Mouse (Mus musculus) 416B (cell line): ENCODE data around the gene Akr1c13.
A peak's percentile ranks its signal among the peaks of the same experiment; 100 is the strongest.
"Not testable (repeated sequence)": the region's sequence is repeated elsewhere in the genome, so short reads cannot be mapped to it uniquely, and the experiment has no call there.

ENCODE experiments used
- DNase-seq: peaks from one replicate; pipeline ENCODE4 v3.0.0; 2011; ENCODE audit warnings: low read depth

The Akr1c13 gene

DNA sequence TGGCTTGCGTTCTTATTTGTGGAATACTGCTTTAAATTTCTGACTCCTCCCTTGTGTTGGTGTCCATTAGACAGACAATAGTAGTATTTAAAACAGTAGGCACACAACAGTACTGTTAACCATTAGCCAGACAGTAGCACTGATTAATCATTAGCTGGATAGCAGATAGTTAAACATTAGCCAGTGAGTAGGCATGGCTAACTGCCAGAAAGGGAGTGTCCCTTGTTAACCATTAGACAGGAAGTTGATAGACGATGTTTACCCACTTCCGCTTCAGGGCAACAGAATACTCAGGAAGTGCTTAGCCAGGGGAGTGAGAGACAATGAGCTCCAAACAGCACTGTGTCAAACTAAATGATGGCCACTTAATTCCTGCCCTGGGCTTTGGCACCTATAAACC lies at the start of gene Akr1c13:
Gene Akr1c13 (plus strand): TSS at position 247 of the 400 bp plus-strand sequence.
- DNase-seq: peak; percentile 94

DNA sequence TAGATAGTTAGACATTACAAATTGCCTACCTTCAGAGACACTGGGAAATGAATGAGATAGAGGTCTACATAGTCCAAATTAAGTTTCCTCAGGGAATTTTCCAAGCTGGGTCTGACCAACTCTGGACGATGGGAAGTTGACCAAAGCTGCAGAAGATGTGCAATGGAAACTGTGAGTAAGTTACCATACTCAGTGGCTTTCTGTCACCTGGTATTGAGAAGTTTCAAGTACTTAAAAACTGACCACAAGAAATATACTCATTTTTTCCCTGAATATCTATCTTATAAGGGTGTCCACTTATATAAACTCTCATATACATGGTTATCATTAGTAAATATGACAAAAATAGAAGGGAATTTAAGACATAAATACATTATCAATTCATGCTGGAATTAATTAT lies 46.7 kb upstream of the Akr1c13 start:
- DNase-seq: no peak

DNA sequence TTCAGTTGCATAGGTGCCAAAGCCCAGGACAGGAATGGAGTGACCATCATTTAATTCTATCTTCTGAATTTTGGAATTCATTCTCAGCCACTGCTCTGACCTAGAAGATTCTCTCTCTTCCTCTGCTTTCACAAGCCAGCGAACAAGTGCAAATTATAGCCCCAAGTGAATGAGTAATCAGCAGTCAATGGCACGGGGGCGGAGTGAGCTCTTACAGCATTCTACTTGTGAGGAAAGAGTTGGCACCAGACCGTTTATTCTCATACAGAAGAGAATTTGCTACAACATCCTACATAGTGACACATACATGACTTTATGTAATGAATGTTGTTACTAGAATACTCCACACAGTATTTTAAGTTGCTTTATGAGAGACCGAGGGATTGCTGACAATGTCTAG lies 40.4 kb upstream of the Akr1c13 start, which contains the start of gene Akr1c18:
Gene Akr1c18 (minus strand): TSS at position 137 of the 400 bp plus-strand sequence.
- DNase-seq: peak; percentile 11

DNA sequence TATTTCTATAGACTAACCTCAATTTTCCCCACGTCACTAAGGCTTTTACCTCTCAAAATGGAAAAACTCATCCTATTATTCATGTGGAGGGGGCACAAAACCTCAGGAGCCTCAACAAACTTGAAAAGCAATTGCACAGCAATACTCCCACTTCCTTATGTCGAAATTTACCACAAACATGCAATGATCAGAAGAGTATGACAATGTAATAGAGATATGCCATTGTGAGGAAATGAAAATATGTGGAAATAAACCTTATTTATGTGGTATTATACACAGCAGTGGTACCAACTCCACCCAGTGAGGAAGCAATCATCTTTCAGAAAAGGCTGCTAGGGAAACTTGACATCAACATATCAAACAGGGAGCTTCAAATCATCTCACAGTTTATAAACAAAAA lies 38.0 kb upstream of the Akr1c13 start:
- DNase-seq: peak; percentile 48

DNA sequence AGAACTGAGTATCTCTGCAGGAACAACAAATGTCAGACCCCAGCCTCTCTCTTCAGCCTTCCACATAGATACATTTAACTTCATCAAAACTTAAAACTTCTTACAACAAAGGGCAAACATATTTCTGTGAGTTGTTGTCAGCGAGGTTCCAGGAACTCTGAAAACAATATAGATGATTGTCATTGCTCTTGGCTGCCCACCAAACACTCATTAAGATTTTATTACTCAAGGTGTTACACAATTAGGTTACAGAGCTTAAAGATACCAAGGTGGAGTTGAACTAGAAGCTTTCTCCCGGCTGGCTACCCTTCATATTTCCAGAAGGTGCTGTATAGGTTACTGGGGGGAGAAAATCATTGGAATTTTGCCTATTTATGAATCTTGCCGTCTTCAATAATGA lies 37.4 kb upstream of the Akr1c13 start:
- no peak for DNase-seq

DNA sequence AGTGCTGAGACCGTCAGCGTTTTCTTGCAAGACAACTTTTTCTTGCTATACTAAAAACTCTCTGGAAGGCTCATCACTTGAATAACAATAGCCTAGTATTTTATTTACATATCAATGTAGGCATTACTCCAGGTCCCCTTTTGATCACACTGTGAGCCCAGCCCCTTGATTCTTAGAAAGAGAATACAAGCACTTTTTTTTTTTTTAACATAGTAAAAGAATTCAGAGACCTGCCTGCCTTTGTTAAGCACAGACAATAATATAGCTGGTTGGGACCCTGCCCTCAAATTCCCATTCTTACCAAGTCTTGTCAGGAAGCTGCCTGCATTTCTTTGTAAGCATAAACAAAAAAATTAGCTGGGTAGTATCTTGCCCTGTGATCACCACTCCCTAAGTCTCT lies 35.7 kb upstream of the Akr1c13 start:
- DNase-seq: no peak

DNA sequence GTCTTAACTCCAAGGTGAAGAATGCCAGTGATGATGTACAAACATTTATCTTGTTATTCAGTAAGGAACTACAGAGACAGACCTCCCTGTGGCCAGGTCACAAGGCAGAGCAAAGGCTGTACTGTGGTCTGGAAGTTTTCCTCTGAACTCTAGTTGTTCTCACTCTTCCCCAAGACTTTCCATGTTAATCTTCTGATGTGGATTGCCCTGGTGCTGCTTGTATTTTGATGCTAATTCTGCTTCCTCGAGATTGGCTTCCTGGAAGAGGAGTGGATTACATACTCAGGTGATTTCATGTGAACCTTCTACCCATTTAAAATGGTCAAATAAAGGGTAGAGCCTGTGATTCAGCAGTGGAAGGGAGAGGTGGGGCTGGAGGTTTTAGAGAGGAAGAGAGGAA lies 22.9 kb upstream of the Akr1c13 start:
- DNase-seq: no peak

DNA sequence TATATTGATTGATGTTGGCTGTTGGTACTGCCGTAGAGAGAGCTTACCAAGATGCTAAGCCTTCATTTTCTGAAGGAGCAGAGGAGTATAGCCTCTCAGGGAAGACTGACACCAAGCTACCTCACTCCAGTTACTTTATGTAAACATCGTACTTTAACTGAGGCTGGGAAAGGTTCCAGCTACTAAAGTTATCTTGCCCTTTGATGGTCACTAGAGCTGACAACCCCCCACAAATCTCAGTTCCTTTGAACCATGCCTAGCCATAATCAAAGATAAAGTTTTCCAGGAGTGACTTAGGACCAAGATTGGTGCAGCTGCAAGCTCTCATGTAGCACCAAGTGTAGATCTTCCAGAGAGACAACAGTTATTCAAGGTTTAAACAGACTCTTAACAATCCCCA lies 18.0 kb upstream of the Akr1c13 start:
- DNase-seq: no peak

DNA sequence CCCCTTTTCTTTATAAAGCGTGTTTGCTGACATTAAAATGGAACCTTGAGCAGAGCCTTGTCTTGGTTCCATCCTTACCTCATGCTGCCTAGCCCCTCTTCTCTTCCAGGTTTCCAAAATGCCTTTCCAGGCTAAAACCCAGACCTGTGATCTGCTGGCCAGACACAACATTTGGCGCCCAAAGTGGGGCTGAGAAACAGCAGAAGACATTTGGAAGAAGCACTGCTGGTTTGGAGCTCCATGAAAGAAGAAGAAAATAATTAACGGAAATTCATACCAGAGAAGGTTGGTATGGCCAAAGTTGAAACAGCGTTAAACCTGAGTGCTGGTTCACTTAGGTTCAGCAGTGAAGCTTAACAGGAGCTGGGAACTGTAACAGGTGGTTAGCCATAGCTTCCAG lies 9.6 kb upstream of the Akr1c13 start:
- not testable (repeated sequence) for DNase-seq

DNA sequence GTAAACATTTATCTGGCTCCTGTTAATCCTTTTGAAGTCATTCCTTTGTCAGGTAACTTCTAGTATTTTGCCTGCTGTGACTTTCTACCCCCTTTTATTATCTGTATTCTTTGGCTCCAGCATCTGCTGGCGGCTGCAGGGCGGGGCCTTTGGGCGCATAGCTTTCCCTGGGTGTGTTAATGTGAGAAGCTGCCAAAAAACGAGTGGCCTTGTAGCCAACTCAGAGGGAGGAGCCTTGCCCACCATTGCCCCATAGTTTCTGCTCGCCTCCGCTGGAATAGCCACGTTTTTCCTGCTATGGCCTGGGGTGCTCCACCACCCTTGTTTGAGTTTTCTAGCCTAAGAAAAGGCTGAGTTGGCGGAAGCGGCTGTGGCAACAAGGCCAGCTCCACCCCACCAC lies 7.8 kb upstream of the Akr1c13 start:
- no peak for DNase-seq

DNA sequence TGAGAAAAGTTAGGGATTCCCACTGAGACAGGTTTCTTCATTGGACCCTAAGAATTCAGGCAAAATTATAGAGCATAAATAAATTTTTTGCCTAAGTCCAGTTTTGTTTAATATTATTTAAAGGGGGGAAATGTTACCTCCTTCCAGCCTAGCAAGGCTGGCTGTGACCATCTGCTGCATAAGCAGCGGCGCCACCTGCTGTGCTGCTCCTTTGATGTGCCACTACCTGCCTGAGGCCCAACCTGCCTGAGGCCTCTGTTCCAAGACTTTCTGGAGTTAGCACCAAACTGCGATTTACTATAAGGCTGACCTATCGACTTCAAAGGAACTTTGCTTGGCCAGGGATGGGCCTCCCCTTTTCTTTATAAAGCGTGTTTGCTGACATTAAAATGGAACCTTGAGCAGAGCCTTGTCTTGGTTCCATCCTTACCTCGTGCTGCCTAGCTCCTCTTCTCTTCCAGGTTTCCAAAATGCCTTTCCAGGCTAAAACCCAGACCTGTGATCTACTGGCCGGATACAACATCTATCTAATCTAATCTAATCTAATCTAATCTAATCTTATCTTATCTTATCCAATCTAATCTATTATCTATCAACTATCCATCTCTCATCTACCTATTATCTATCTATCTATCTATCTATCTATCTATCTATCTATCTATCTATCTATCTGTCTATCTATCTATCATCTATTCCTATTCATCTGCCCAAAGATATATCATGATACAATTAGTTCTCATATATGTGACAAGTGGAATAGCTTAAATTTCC lies 4.1 kb upstream of the Akr1c13 start:
- peak; percentile 21 for DNase-seq

DNA sequence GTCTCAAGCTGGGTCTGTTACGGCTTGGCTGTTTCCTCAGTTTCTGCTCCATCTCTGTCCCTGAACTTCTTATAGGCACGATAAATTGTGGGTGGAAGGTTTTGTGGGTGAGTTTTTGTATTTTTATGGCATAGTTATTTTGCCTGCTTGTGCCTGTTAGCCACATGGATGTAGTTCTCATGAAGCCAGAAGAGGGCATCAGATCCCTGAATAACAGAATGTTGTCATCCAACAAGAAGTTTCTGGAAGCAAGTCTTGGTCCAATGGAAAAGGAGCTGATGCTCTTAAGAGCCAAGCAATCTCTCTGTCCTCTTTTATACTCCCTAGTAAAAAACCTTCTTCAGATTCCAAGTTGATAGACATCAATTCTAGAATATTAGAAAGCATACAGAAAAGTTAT lies 2.8 kb upstream of the Akr1c13 start:
- DNase-seq: peak; percentile 53

DNA sequence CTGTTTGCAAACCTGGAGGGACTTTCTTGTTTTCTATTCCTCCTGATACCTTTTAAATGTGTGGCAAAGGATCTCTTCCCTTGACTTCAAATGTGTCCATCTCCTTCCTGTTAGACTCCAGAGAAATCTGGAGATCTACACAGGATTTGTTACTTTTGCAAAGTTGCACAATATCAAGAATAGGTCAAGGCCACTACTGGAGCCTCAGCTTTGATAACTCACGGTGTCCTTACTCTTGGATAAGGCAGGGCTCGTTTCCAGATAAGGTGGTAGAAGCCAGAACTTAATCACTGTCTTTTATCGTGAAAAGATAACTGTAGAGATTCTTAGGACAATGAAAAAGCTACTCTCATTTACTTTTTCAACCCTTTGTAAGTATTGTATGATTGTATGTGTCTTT lies 1.6 kb downstream of the Akr1c13 start:
- DNase-seq: peak; percentile 14

DNA sequence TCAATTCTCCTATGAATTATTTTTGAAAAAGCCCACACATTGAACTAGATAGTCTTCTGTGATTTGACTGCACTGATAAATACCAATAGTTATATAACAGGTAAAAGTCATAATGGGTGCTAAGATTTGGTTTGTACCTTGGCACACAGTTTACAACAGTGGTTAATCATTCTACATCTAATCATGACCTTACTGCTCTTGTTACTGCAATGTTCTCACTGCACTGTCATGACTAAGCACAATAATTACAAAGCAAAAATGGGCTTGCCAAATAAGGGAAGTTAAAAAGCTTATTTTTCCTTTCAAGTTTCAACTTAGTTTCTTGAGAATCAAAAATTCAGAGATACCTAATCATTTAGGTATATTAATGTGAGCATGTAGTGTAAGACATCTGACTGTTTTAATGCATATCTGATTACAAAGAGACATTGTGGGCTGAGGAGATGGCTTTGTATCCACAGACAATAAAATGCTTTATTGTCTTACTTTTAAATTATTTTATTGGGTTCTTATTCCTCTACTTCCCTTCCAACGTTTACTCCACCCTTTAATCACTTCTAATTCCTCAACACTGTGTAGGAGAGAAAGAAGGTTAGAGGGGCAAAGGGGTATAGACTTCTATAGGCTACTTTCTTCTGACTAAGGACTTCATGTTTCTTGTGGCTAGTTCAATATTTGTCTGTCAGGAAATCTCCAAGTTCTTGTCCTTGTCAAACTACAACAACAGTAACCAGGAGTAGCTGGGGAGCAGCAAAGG lies 15.4 kb downstream of the Akr1c13 start:
- DNase-seq: peak; percentile 49

DNA sequence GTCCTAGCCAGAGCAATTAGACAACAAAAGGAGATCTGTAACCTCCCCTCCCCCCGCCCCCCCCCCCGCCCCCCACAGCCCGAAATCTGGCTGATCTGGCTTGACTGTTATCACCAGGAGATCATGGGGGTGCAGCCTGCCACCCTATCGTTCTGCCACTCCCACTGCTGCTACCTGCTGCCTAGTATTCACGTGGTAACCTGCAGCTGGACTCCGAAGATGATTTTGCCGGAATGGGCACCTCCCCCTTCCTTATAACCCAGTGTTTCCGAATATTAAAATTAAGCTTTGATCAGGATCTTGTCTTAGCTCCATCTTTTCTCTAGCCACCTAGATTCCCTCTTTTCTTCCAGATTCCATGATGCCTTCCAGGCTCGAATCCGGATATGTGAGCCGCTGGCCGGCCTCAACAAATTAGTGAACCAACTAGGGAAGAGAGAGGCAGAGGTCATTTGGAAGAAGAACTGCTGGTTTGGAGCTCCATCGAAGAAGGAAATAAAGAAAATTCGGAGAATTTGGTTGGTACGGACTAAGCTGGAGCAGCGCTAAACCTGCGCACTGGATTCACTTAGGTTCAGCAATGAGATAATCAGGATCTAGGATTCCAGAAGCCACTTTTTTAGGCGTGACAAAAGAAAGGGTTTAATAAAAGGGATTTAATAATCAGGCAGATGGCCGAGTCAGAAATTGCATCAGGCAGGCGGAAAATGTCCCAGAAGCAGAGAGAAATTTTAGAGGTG lies 20.8 kb downstream of the Akr1c13 start:
- no peak for DNase-seq

DNA sequence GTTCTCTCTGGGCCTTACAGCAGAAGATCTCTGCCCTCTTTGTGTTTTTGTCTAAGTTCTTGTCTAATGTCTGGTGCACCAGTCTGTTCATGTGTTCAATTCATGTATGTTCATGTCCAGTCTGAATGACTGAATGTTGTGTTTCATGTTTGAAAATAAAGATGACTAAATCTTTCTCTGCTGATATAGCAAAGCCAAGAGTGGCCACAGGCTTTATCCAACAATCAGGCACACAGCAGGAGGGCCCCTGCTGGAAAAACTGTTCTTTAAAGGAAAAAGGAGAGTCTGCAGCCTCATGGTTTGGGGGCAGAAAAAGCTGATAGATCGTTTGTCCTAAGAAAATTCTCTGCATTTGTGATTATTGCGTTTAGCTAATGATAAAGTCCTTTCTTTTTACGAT lies 21.4 kb downstream of the Akr1c13 start:
- no peak for DNase-seq

DNA sequence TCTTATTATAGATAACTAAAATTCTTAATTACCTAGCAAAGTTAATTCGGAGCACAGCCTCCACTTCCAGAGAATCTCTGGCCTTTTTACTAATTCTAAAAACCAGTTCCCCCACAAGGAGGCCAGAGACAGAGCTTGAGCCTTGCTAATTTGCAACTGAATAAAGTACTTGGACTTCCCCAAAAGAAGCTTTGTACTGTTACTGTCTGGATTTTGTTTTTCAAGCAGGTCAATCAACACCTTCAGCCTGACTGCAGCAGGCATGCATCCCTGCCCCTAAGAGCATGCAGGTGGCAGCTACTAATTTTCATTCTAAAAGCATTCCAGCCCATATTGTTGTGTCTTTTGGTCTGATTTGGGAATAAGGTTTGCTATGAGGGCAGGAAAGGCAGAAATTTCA lies 24.5 kb downstream of the Akr1c13 start:
- not testable (repeated sequence) for DNase-seq

DNA sequence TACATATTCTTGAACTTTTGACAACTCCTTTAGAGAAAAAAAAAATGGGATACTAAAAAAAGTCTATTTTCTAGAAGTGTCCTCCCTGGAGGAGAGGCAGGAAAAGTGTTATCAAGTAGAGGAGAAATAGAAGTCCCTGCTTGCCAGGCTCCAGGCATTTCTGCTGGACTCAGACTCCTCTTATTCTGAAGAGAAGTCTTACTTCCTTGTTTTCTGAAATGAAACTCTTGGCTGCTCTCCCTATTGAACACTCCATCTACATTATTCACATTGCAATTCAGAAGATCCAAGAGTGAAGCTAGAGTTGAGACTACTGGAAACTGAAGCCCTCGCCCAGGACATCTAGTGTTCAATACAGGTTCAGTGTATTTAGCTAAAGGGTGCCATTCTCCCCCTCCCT lies 37.5 kb downstream of the Akr1c13 start, which contains the start of gene Akr1c19:
Gene Akr1c19 (plus strand): TSS at position 260 of the 400 bp plus-strand sequence.
- no peak for DNase-seq

DNA sequence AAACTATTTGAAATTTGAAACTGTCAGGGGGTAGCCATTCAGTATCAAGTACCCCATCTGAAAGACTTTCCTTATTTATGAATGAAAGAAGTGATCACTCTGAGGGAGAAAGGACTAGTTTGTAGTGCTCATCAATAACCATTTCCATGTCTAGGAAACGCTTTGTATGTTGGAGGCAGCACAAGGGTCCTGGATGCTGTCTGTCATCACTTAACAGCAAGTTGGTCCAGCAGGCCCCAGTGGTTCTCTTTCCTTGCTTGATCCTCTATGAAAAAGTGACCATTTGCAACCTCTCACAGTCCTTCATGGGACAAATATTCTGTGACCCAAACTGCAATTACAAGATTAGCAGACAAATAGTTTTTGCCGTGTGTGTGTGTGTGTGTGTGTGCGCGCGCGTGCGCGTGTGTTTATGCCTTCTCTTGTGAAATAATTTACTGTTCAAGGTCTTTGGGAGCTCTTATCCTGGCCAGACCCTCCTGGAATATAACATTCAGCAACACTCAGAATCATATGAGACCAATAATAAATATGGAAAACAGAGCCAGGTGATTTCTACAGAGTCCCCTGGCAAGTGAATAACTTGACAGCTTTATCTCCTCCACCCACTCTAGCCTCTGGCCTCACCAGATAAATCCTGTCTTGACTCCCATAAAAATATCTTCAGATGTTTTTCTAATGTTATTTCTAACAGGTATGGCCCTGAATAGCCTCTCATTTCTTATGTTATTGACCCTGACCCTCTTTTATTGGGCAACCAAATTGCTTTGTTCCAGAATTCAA lies 40.1 kb downstream of the Akr1c13 start:
- no peak for DNase-seq

DNA sequence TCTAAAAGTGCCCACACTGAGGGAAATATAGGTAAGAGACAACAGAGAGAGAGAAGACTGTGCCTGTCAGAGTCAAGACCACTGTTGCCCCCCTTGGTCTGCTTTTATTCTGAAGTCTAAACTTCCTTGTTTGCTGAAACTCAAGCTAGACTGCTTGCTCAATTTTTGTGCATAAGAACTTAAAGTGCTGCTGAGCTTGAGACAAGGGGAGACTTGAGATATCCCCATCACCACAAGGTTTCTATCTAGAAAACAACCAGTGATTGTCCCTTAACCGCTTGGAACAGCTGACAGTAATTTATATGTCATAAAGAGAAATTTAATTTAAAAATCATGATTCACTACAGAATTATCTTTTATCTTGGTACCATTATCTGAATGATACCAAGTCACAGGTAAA lies 42.2 kb downstream of the Akr1c13 start:
- DNase-seq: no peak

DNA sequence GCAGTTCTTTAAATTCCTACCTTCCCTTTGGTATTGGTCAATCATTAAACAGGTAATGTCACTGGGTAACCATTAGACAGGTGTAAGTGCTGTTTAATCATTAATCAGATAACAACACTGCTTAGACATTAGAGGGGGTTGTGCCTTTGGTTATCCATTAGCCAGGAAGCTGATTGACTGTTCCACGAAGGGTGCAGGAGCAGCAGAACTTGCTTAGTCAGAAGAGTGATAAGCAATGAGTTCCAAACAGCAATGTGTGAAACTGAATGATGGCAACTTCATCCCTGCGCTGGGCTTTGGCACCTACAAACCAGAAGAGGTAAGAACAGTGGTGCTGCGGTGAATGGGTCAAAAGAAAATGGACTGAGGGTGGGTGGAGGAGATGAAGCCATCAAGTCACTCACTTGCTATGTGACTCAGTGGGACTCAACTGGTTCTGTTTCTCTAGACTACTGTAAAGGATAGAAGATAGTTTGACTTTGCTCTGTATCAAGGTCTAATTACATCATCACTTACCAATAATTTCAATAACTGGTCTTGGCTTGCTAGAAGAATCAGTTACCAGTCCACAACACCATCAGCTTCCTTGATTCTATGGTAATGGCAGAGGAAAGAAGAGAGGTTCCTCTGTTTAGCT lies 42.7 kb downstream of the Akr1c13 start:
- DNase-seq: no peak
